Mouse (Mus musculus) bone marrow macrophage, adult 2 months (primary cell): ENCODE results near the gene Arhgap27.

Source experiments
- CTCF ChIP-seq: IDR thresholded peaks from 2 replicates; pipeline ENCODE4 v1.5.1; 2012; ENCODE audit warnings: low read depth, mild to moderate bottlenecking, low read length, moderate library complexity
- POLR2A ChIP-seq: IDR thresholded peaks from 2 replicates; pipeline ENCODE4 v1.6.1; 2012; ENCODE audit warnings: mild to moderate bottlenecking, low read depth, low read length, borderline replicate concordance

DNA sequence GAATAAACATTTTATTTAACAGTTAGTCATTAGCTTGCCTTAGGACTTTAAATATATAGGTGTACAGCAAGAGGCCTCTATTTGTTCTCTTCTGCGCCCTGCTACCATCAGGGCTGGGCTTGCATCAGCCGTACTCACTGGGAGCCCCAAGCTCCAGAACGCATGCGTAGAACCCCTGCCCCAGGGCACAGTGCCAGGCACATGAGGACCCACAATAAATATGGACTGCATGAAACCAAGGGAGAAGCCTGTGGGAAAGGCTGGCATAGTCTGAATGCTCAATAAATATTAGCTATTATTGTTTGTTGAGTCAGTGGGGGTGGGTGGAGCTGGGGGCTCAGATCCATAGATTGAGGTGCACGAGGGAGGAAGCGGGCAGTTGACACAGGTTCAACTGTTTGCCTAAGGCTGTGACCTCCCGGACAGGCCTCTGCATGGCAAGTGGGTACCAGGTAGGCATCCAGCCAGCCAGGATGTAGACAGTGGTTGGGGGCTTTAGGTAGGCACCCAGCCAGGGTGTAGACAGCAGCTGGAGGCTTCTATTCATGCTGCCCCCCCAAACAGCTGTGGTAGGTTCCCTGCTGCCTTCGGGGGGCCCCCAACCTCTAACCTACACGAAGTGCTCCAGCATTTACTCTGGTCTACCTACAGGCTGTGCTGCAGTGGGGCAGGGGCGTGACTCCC lies 31.8 kb downstream of the Arhgap27 start:
- TF ChIP-seq CTCF (no peak), POLR2A (no peak)
